Mouse (Mus musculus) T-cell, adult 2 months (primary cell): ENCODE results near the gene Set.

Source experiments
- DNase-seq: peaks from one replicate; pipeline ENCODE4 v3.0.0; 2022; ENCODE audit warnings: low spot score

The Set gene

DNA sequence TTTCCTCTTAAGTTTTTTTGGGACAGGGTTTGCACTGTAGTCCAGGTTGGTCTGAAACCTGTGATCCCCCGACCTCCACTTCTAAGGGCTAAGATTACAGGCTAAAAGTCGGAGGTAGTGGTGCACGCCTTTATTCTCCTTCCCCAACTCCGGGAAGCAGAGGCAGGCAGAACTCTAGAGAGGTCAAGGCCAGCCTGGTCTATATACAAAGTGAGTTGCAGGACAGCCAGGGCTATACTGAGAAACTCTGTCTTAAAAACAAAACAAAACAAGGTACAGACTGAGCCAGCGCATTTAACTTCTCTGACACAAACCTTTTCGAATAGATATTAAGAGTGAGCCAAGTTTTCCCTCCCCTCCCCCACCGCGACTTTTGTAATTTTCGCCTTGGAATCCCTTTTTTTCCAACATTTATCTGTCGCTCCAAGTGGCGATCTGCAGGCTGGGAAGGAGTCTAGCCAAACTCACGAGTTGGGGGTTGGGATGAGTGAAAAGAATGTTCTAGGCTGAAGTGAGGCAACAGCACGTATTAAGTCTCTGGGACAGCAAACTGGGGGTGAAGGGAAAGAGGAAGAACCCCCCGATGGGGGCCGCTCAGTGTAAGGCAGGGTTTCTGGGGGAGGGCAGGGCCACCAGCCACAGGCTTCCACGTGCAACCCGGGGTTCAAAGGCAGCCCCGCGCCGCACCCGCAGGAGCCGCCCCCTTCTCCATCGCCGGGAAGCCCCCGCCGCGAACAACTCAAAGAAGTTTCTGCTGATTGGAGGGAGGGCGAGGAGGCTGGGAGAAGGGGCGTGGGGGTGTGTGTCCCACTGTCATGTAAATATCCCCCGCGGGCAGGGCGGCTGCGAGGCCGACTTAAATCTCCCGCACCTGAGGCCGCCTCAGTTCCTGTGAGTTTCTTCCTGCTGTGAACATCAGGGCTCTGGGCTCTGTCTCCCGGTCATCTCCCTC lies 4.3 kb downstream of the Set start:
- DNase-seq, result peak; percentile 71

DNA sequence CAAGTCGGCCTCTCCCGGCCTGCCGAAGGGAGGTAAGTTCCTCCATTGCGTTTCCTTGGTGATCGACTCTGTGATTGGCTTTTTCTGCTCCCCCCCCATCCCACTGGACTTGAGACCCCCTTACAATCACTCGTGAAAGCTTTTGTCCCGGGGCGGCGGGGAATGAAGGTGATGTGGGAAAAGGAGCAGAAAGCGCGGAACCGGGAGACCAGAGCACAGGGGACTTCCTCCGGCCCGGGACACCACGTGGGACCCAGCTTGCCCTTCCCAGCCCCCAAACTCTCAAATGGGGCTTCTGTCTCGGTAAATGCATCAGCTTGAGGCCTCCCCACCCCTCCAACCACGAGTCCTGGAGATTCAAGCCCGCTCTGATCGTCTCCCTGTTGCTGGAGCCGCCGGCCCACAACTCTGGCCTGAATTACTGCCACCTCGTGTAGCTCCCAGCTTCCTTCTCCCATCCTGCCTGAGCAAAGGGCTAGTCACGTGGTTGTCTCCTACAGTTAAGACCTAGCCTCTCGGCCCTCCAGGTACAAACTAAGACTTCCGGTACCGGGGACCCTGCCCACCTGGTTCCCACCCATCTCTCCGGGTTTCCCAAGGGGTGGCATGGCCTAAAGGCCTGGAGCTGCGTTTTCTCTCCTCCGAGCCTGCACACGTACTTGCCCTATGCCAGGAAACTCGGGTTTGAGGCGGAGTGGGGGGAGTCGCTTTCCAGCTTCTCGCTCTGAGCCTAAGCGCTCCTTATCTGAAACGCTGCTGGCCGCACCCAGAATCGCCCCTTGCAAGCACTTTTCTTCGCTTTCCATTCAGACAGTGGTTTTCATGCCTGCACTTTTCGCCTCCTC lies 5.3 kb downstream of the Set start:
- DNase-seq, result peak; percentile 26

DNA sequence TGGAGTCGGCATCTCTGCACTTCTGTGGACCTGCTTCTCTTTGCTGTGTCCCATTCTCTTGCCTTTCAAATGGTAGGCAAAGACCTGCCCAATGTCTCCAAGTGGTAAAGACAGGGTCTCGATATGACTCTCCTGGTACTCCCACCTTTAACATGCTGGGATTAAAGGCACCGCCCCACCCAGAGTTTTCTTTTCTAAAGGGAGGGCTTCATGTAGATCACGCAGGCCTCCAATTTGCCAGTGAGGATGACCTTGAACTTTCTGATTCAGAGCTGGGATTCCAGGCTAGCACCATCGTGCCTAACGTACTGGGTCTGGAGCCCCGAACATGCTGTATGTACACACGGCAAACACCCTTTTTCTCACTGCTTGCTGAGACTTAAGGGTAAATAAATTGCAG lies 6.1 kb downstream of the Set start:
- no peak for DNase-seq

DNA sequence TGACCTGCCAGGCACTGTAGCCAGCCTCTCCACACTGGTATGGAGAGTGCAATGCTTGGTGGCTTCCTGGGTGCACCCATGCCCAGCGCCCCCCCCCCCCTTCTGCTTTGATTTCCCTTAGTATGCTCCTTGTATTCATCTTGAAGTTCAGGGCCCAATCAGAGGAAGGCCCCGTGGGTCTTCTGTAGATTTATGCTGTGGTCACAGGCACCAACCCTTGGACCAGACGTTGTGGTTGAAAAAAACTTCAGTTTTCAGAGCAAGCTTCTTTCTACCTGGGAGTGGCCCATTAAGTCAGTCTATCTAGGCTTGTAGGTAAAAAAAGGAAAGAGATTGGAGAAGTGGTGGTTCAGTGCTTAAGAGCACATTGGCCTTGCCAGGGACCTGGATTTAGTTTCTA lies 6.6 kb downstream of the Set start:
- no peak for DNase-seq

DNA sequence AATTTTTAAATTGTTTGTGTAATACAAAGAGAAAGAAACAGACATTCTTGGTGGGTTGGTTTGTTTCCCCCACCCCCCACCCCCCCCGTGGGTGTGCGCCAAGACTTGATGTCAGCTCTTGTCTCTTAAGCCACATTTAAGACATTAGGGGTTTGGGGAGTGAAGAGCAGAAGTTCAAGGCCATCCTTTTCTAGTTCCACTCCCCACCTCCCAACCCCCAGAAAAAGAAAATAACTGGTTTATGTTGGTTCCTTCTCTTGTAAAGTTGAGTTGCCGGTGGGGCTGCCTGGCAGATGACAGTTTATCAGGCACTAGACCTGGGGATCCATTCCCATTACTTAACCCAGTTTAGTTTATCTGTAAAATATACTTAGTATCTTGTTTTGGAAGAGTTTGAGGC lies 7.1 kb downstream of the Set start:
- no peak for DNase-seq

DNA sequence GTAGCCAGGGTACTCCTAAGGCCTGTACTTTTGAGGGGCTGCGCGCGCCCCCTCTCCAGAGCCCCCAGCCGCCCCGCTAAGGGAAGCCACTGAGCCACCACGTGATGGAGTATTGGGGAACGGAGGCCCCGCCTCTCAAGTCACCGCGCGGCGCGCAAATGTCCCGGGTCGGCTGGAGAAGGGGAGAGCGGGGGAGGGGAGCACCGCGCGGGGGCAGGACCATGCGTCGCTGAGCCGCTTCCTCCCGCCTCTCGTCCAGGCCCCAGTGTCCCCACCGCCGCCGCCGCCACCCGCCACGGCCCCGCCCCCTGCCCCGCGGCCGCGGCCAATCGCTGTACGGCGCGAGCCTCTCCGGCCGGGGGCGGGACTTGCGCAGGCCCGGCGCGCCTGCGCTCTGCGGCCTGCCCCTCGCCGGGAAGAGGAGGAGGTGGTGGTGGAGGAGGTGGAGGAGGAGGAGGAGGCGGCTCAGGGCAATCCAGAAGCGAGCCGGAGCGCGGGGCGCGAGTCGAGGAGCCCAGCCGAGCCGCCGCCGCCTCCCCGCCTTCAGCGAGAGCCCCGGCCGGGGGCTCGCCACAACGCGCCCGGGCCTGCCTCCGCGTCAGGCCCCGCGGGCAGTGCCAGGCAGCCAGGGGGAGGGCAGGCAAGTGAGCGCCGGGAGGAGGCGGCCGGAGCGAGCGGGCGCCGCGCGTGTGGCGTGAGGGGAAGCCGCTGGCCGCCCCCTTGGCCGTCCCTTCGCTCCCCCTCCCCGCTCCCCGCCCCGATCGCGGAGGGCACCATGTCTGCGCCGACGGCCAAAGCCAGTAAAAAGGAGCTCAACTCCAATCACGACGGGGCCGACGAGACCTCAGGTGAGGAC lies 9.1 kb downstream of the Set start:
- peak; percentile 90 for DNase-seq

DNA sequence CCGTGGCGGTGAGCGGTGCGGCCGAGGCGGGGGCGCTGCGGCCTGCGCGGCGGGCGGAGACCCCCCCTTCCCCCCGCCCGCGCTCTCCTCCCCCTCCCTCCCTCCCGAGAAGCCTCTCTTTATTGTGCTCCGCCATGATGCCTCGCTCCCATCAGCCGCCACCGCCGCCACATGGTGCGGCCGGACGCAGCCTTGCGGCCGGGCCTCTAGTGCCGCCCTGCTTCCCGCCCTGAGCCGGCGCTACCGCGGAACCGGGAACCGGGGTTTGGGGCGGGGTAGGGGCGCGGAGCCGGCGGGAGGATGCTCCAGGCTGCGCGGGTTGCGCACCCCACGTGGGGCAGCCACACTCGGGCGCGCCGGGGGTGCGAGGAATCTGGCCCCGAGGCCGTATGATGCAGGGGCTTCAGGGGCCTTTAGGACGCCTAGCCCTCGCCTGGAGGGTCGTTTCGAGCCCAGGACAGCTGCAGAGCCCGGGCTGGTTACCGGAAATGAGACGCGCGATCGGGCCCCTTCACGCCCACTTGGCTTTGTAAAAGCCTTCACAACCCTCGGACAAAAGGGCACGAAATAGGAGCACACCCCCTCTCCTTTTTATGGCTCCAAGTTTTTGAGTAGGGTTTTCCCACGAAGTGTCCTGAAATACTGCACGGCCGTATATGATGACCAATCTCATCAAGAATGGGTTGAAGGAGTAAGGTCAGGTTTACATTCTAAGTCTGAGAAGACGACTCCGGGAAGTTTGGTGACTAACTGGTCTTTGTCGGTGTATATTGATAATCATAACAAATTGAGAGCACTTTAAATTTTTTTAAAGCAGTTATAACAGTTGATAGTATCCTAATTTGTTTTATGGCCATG lies 10.1 kb downstream of the Set start:
- DNase-seq, result peak; percentile 48

DNA sequence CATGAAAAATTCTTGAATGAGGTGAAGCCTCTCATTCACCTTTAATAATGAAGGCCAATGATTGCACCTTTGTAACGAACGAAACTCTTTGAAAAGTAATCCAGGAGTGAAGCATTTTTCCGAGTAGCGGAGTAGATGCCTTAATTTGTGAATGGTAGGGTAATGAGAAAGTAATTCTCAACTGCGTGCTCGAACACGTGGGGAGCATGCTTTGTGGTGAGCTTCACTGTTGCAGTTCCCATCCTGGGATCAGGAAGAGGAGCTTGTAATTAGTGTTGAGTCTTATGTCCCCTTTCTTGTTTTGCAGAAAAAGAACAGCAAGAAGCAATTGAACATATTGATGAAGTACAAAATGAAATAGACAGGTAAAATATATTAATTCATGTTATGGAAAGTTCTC lies 10.8 kb downstream of the Set start:
- DNase-seq, result no peak

DNA sequence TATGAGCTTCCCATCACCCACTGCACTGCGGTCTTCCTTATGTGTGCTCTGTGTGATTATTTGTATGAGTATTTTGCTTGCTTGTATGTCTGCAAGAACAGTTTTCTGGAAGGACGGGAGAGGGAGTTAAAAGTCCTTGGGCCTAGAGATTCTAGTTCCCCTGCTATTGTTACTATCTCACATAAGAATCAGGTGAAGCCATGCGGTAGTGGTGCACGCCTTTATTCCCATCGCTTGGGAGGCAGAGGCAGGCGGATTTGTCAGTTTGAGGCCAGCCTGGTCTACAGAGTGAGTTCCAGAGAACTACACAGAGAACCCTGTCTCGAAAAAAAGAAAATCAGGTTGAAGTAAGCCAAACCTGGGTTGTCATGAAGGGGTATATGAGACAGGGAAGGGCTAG lies 15.7 kb downstream of the Set start:
- DNase-seq, result no peak

DNA sequence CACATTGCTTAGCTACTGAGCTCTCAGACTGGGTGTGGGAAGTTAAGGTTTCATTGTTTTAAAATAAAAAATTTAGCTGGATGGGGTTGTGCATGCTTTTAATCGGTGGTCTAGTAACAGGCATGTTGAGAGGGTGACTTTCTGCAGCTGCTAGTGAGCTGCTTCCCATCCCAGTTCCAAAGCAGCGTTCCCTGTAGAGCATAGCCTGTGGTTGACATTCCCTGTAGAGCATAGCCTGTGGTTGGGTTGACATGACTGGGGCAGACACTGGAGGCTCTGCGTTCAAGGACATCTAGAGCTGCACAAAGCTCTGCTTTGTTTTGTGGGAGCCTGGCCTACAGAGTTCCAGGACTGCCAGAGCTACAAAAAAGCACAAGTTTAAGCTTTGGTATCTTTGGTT lies 16.1 kb downstream of the Set start:
- DNase-seq, result no peak

DNA sequence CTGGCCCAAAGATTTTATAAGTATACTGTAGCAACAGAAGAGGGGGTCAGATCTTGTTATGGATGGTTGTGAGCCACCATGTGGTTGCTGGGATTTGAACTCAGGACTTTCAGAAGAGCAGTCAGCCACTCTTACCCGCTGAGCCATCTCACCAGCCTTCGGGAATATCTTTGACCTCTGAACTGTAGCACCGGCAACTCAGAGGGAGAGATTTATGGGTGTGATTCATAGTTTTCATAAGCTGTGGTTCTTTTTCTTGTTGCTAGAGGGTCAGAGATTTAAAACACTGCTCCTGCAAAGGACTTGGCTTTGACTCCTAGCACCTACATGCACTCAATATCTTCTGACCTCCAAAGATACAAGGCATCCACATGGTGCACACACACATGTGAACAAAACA lies 18.4 kb downstream of the Set start:
- DNase-seq, result no peak

DNA sequence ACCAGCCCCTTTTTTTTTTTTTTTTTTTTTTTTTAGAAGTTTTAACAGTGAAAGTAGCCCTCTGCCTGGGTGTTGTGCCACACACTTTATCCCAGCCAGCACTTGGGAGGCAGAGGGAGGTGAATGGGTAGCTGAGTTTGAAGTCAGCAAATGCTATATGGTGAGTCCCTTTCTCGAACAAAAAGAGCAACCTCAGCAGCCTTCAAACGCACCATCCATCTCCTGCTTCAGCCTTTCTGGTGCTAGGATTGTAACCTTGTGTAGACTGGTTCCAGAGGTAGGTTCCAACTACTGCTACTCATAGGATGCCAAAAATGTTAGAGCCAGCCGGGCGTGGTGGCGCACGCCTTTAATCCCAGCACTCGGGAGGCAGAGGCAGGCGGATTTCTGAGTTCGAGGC lies 19.3 kb downstream of the Set start:
- DNase-seq, result no peak

DNA sequence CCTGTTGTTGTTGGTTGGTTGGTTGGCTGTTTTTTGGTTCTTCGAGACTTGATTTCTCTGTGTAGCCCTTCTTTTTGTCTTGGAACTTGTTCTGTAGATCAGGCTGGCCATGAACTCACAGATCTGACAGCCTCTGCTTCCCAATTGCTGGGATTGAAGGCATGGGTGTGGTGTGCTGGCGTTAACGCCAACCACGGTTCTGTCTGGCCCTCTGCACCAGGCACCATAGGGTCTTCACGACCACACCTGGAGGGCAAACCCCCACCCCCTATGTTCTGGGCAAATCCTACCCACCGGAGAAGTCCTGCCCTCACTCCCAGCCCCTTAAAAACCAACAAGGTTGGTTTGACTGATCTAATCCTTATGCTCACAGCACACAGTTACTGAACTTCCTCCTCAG lies 19.8 kb downstream of the Set start:
- DNase-seq, result no peak

DNA sequence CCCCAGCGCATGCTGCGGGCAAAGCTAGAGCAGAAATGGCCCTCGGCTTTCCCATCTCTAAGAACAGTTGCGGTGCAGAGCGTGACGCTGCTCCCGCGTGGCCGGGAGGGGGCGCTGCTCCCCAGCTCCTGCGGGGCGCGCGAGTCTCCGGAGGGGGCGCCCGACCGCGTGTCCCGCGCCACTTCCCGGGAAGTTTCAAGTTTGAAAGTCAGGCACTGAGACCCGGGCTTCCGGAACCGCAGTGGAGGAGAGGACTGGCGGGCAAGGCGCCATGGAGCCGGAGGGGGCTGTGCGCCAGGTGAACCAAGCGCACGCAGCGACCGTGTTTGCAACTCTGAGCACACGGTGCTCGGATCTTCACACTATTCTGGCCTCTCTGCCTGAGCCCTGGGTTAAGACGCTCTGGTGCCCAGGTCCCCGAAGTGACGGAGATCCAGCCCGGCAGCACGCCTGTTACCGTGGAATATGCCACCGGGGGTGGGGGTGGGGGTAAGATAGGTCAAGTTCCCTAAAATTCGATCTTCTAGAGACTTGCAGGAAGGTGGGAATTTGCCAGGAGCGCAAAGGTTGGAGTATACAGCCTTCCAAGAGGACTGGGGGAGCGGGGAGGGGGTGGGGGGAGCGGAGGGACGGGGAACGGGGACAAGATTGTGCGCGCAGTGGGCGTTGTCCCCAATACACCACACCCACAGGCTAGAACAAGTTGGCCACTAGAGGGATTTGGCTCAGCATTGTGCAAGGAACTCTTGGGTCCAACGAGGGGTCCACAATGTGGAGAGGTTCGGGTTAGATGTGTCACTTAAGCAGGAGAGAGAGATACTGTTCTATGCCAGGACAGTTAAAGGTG lies 20.5 kb downstream of the Set start, which contains the start of gene Pkn3:
Gene Pkn3, plus strand, starts transcription at position 183 of the 847 bp plus-strand sequence.
- DNase-seq, result peak; percentile 76

DNA sequence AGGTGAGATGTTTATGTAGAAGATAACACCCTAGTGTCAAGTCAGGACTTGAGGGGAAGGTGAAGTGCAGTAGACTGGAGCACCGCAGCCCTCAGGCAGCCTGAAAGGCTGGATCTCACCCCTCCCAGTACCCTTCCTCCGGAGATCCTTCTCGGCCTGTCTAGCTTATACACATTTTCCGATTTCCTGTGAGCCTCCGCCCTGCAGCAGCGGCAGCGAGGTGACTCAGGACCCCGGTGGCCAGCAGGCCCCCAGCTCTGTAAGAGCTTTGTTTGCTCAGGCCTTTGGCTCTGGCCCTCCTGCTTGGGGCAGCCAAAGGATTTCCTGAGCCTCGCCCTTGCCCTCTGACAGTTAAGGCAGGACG lies 21.2 kb downstream of the Set start:
- no peak for DNase-seq

DNA sequence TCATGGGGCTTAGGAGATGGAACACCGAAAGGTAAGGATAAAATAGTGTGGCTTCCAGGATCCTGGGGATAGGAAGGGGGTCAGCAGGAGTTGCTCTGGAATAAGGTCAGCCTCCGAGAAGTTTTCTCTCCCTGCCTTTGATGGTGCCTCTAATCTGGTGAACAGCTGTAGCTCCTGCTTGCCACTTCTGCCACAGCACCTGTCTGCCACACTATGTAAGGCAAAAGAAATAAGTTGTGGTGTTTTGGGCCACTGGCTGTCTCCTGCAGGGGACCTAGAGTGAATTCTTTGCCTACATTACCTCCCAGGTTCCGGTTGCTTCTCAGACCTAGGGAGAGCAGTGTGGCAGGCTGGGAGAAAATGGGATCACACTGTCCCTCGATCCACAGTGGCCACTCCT lies 21.6 kb downstream of the Set start:
- no peak for DNase-seq

DNA sequence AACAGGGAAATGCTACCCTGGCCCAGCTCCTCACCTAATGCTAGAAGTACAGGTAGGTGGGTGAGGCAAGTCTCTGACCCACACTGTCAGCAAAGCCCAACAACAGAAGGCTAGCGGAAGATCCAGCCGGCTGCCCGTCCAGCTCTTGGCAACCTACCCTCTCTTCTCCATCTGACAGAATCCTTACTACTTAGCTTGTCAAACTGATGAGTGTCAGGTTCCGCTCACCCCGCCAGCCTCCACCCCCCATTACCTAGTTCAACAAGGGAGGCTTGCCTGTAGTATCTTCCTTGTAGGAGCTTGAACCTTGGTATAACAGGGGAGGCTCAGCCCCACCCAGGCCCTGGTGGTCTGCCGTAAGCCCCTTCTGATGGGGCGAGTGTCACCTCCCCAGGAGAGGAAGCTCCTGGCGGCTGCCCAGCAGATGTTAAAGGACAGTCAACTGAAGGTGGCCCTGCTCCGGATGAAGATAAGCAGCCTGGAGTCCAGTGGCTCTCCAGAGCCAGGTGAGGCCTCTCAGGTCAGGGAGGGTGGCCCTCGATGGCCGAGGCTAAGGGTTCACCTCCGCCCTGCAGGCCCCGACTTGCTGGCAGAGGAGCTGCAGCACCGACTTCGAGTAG lies 23.1 kb downstream of the Set start:
- DNase-seq, result no peak

DNA sequence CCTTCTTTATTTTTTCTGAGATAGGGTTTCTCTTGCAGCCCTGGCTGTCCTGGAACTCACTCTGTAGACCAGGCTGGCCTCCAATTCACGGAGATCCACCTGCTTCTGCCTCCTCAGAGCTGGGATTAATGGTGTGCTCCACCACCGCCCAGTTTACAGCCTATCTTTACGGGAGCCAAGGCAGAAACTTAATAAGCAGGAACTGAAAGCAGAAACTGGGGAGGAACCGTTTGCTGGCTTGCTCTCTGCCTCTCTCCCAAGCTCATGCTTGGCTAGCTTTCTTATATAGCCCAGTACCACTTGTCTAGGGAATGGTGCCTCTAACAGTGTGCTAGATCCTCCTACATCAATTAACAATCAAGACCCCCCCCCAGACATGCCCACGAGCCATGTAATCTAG lies 26.9 kb downstream of the Set start:
- DNase-seq, result no peak

DNA sequence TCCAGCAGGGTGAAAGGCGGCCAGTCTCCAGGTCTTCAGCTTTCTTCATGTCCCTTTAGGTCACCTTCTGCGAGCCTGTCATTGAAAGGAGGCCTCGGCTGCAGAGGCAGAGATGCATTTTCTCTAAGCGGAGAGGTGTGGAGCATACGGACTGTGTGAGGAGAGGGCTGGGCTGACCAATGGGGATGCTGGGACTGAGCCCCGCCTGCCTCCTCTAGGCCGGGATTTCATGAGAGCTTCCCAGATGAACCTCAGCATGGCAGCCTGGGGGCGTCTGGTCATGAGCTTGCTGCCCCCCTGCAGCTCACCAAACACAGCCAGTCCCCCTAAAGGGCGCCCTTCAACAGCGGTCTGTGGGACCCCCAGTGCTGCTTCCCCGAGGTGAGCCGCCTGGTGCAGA lies 27.5 kb downstream of the Set start:
- DNase-seq, result no peak

DNA sequence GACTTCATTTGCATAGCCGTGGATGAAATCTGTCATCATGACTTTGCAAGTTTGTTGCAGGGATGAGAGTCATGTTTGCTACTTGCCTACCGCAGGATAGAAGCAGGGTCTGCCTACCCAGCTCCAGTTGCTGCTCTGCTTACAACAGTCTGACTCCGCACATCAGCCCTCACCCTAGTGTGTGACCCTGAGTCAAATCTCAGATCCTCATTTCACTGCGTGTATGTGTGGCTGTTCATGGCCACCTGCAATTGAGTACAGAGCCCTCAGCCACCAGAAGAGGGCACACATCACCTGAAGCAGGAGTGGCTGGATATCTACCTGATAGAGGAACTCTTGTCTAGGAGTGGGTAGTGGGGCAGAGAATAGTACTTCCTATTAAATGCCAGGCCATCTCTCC lies 30.1 kb downstream of the Set start:
- no peak for DNase-seq
